Mouse (Mus musculus) heart, postnatal 0 days (tissue): ENCODE data around the gene Kin. TPM values are rescaled to one million over a fixed set of nuclear protein-coding genes. Genes with fewer than 3 reads are reported as not detected.

Experiments
- ATAC-seq: fragments of 200-750 bp; cut with Nextera tagmentation; 2 replicates; pipeline ENCODE4 v1.8.0; 2017; ENCODE audit warnings: low read depth, moderate number of reproducible peaks, moderate library complexity; ENCODE audit not compliant: insufficient read depth
- DNase-seq: peaks from one replicate; pipeline ENCODE4 v3.0.0-alpha.2; 2016; ENCODE audit warnings: low spot score
- H3K27ac ChIP-seq: fragments of 300-500 bp; sonication (generic); 2 replicates; pipeline ENCODE4 v1.5.1; 2014; ENCODE audit warnings: low read depth, mild to moderate bottlenecking
- H3K27me3 ChIP-seq: fragments of 300-500 bp; sonication (generic); 2 replicates; pipeline ENCODE4 v1.6.1; 2014; ENCODE audit warnings: low read length, mixed read lengths; ENCODE audit not compliant: control insufficient read depth, insufficient read depth
- H3K36me3 ChIP-seq: fragments of 300-500 bp; sonication (generic); replicated peaks from 2 replicates; pipeline ENCODE4 v1.6.1; 2014; ENCODE audit warnings: low read length, mixed read lengths; ENCODE audit not compliant: control insufficient read depth, insufficient read depth
- H3K4me1 ChIP-seq: fragments of 300-500 bp; sonication (generic); 2 replicates; pipeline ENCODE4 v1.6.1; 2014; ENCODE audit warnings: antibody characterized with exemption; ENCODE audit not compliant: control insufficient read depth, insufficient read depth
- H3K4me2 ChIP-seq: fragments of 300-500 bp; sonication (generic); 2 replicates; pipeline ENCODE4 v1.6.1; 2014; ENCODE audit warnings: low read depth, mild to moderate bottlenecking, low read length, moderate library complexity
- H3K4me3 ChIP-seq: fragments of 300-500 bp; sonication (generic); 2 replicates; pipeline ENCODE4 v1.5.1; 2014; ENCODE audit warnings: low read depth, low read length
- H3K9ac ChIP-seq: fragments of 300-500 bp; sonication (generic); replicated peaks from 2 replicates; pipeline ENCODE4 v1.6.1; 2014; ENCODE audit warnings: low read depth, low read length, mixed read lengths
- H3K9me3 ChIP-seq: fragments of 300-500 bp; sonication (generic); replicated peaks from 2 replicates; pipeline ENCODE4 v1.6.1; 2016; ENCODE audit warnings: low read length; ENCODE audit not compliant: control insufficient read depth
- CTCF ChIP-seq: IDR thresholded peaks from 2 replicates; pipeline ENCODE4 v1.5.1; 2016; ENCODE audit warnings: antibody characterized with exemption, control low read depth, low read depth
- EP300 ChIP-seq: IDR thresholded peaks from 2 replicates; pipeline ENCODE4 v1.6.1; 2016; ENCODE audit warnings: antibody characterized with exemption, low read depth
- WGBS: fragments of 180-500 bp; shearing (Covaris S2); extraction: QIAGEN DNeasy Blood & Tissue Kit; methylation state at CpG from one replicate; pipeline ENCODE4 v1.1.7; 2014; 5-methylcytosine and 5-hydroxymethylcytosine counted together
- polyA plus RNA-seq: library from polyadenylated mRNA; unstranded; fragments of >200 nt; fragmentation: Nextera tagmentation; extraction: Ambion mirVana; gene quantifications from 2 replicates; pipeline ENCODE4 v1.2.1, GENCODE M21; 2015
- total RNA-seq: library from RNA; depleted of rRNA; stranded (reverse); fragments of >200 nt; gene quantifications from 2 replicates; pipeline ENCODE4 v1.2.3, GENCODE M21; 2014; ENCODE audit warnings: low replicate concordance

The Kin gene
- total and polyA plus RNA-seq, 2 experiments from 2014 or later, result 0.19 to 20.7 TPM

DNA sequence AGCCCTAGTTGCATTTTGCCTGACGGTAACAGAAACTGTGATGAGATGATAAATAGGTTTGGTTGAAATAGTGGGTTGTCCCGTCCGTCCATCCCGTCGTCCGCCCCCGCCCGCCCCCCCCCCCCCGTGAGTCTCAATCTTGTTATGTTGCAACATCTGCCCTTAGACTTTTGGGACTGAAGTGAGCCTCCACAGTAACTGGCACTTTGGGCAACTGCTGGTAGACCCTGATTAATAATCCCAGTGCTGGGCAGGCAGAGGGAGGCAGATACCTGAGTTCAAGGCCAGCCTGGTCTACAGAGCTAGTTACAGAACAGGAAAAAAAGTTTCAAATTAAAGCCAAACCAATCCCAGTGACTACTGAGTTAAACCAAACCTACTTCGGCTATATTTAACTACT, 30.9 kb upstream of the Kin start:
- H3K4me2 ChIP-seq, result peak overlapping the region; percentile 93
- 21% methylated on average over 10 of the region's 10 CpGs for WGBS
- DNase-seq, result no peak
- H3K36me3 ChIP-seq, result peaks cover 10% of the 10 kb centered on the region
- no peaks in the 10 kb centered on the region for H3K9me3 ChIP-seq
- TF ChIP-seq EP300 (no peak), CTCF (no peak)
- peaks cover 8% of the 10 kb centered on the region; the same call in 1 of the 2 replicates for H3K4me1 ChIP-seq
- H3K4me3 ChIP-seq, result peak overlapping the region; percentile 99; the same call in 1 of the 2 replicates
- H3K27me3 ChIP-seq, result no peaks in the 10 kb centered on the region
- no peak overlapping the region for H3K9ac ChIP-seq
- no peak overlapping the region for H3K27ac ChIP-seq
- no peak for ATAC-seq

DNA sequence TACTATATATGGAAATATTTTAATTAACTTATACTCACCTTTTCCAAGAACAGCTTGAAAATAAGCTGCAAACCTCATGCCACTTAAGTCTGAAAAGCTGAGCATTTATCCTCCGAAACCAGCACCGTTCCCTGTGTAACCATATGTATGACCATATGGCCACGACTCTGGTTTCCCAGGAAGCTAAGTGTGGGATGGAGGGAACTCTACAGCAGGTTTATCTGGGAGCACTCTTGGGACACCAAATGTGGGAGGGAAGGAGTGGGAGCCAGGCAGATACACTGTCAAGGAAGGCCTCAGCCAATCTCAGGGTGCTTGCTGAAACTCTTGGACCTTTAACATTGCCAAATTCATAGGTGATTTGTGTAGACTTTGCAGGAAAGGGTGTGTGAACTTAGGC, 29.5 kb upstream of the Kin start:
- DNase-seq (no peak), ATAC-seq (no peak)
- TF ChIP-seq CTCF, result no peak
- TF ChIP-seq EP300, result no peak
- H3K27me3 ChIP-seq, result no peaks in the 10 kb centered on the region
- H3K27ac ChIP-seq, result no peak overlapping the region
- no peak overlapping the region for H3K9ac ChIP-seq
- no peak overlapping the region for H3K4me3 ChIP-seq
- peaks cover 24% of the 10 kb centered on the region for H3K36me3 ChIP-seq
- no peaks in the 10 kb centered on the region for H3K9me3 ChIP-seq
- peaks cover 8% of the 10 kb centered on the region; the same call in 1 of the 2 replicates for H3K4me1 ChIP-seq
- WGBS, result 72% methylated on average over 3 of the region's 3 CpGs
- H3K4me2 ChIP-seq, result no peak overlapping the region

DNA sequence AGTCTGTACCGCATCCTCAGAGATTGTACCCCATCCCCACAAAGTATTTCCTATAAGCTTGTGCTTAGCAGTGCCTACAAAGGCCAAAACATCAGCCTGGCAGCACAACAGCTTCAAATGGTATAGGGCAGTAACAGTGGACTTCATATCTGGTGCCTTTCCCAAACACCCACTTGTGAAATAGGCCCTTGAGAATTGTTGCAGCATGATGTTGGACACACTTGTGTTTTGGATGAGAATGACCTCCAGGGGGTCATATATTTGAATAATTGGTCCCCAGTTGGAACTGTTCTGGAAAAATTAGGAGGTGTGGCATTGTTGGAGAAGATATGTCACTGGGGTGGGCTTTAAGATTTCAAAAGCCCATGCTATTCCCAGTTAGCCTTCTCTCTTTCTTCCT, 28.4 kb upstream of the Kin start:
- H3K4me1 ChIP-seq, result peaks cover 8% of the 10 kb centered on the region; the same call in 1 of the 2 replicates
- no peak for TF ChIP-seq CTCF
- no peak for TF ChIP-seq EP300
- no peak overlapping the region for H3K27ac ChIP-seq
- WGBS, result 71% methylated on average over 1 of the region's 1 CpGs
- no peak overlapping the region for H3K9ac ChIP-seq
- H3K4me2 ChIP-seq, result no peak overlapping the region
- no peaks in the 10 kb centered on the region for H3K27me3 ChIP-seq
- H3K9me3 ChIP-seq, result no peaks in the 10 kb centered on the region
- H3K4me3 ChIP-seq, result no peak overlapping the region
- H3K36me3 ChIP-seq, result peaks cover 33% of the 10 kb centered on the region
- DNase-seq, result no peak
- ATAC-seq, result no peak

DNA sequence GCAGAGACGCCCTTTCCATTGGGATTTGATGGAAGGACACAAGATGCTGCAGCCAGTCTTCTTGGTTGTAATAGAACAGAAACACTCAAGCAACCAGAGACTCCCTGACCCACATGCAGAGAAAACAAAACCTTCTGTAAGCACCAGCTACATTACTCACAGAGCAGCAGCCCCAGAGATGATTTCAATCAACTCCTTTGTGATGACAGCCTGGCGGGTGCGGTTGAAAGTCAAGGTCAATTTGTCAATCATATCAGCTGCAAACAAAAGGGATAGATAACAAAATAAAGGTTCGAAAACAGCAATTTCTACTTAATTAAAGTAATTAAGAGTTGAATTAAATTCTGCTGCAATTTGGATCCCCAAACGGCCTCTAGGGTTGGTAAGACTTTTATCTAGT, 21.6 kb upstream of the Kin start:
- H3K9me3 ChIP-seq, result no peaks in the 10 kb centered on the region
- no peaks in the 10 kb centered on the region for H3K4me1 ChIP-seq
- no peak overlapping the region for H3K4me2 ChIP-seq
- H3K36me3 ChIP-seq, result peaks cover 89% of the 10 kb centered on the region
- no peak overlapping the region for H3K9ac ChIP-seq
- WGBS, result 66% methylated on average over 5 of the region's 5 CpGs
- ATAC-seq (no peak), DNase-seq (no peak)
- H3K27ac ChIP-seq, result no peak overlapping the region
- TF ChIP-seq EP300 (no peak), CTCF (no peak)
- no peaks in the 10 kb centered on the region for H3K27me3 ChIP-seq
- H3K4me3 ChIP-seq, result no peak overlapping the region

- DNase-seq, result no peak
- no peaks in the 10 kb centered on the region for H3K9me3 ChIP-seq
- no peak overlapping the region for H3K27ac ChIP-seq
- no peak overlapping the region for H3K4me2 ChIP-seq
- TF ChIP-seq EP300 (no peak), CTCF (no peak)
- ATAC-seq, result no peak
- no peak overlapping the region for H3K9ac ChIP-seq
- H3K4me3 ChIP-seq, result no peak overlapping the region
- H3K4me1 ChIP-seq, result peaks cover 20% of the 10 kb centered on the region
- 59% methylated on average over 7 of the region's 7 CpGs for WGBS
- H3K36me3 ChIP-seq, result peaks cover 26% of the 10 kb centered on the region
- no peaks in the 10 kb centered on the region for H3K27me3 ChIP-seq
Observed at GRCm38 (mm10) chr2:10071751-10072150, 8.6 kb upstream of the Kin start.

GRCm38 (mm10) chr2:10074470-10074869, 5.9 kb upstream of the Kin start:
- peaks cover 5% of the 10 kb centered on the region; the same call in 1 of the 2 replicates for H3K36me3 ChIP-seq
- 58% methylated on average over 7 of the region's 7 CpGs for WGBS

More at GRCm38 (mm10) chr2:10074470-10074869, 5.9 kb upstream of the Kin start:
- 0 out of 2 replicates have a peak overlapping the region, but pooled peaks have one; percentile 16 for H3K9ac ChIP-seq
- H3K4me3 ChIP-seq, result no peak overlapping the region
- no peaks in the 10 kb centered on the region for H3K9me3 ChIP-seq
- DNase-seq (no peak), ATAC-seq (no peak)
- no peaks in the 10 kb centered on the region for H3K27me3 ChIP-seq
- no peak for TF ChIP-seq EP300
- TF ChIP-seq CTCF, result no peak
- H3K27ac ChIP-seq, result no peak overlapping the region
- 0 out of 2 replicates have a peak overlapping the region, but pooled peaks have one; percentile 19 for H3K4me2 ChIP-seq
- peaks cover 30% of the 10 kb centered on the region for H3K4me1 ChIP-seq
